Mouse (Mus musculus) olfactory bulb, adult 2 months (tissue): ENCODE measurements around the gene Rps8.

Experiments used
- CTCF ChIP-seq: fragments of 200-500 bp; IDR thresholded peaks from 2 replicates; pipeline ENCODE4 v1.5.1; 2012; ENCODE audit warnings: low read depth, mild to moderate bottlenecking, low read length, moderate library complexity; ENCODE audit not compliant: insufficient read depth
- POLR2A ChIP-seq: fragments of 200-500 bp; IDR thresholded peaks from 2 replicates; pipeline ENCODE4 v1.6.1; 2012; ENCODE audit warnings: mild to moderate bottlenecking, low read depth, low read length, moderate library complexity; ENCODE audit not compliant: insufficient read depth

DNA sequence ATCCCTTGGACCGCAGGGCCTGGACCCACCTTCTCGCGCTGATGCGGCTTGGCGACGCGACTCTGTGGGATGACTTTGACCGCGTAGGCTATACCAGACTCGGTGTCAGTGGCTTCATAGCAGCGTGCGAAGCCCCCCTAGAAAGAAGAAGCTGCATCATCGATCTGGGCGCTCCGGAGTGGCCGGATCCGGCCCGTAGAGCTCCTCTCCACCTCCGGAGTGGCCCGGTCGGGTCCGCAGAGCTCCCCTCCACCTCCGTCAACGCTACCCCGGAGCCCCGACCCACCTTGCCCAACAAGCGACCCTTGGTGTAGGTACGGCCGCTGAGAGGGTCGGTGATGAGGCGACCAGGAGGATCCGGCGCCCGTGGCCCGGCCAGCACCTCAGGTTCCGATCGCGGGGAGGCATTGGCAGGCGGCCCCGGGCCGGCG lies 22.7 kb downstream of the Rps8 start:
- no peak for TF ChIP-seq CTCF
- no peak for TF ChIP-seq POLR2A
